11 mouse cellular contexts compared by ENCODE assay signal in genomic region chr17:36944121-36944775, GRCm38 (mm10). TPM values are rescaled to one million over a fixed set of nuclear protein-coding genes. Genes with fewer than 3 reads are reported as not detected.
DNase-seq lines count a peak whose midpoint lies in the region; ATAC-seq and TF ChIP-seq lines count a peak whose summit lies in the region.
"Had no signal": no experiment of that assay in that cellular context is flagged by ENCODE, and none has a peak within 500 bp of the region (broad histone marks: within the 10 kb centered on the region; RNA-seq: fewer than 3 reads in every experiment).

No protein-coding gene starts in this region.

- no peaks in the 10 kb centered on the region for H3K4me1 ChIP-seq in lung, embryonic 14.5 days (ENCODE audit: insufficient read depth)
- H3K4me1 ChIP-seq in limb, embryonic 10.5 days = peaks cover 37% of the 10 kb centered on the region

- peak; percentile 36 for DNase-seq in cerebellum, adult 11 months
- DNase-seq in lung, embryonic 14.5 days = no peak
- no peak for DNase-seq in lung, postnatal 36 days
- peak; percentile 51 for DNase-seq in limb, embryonic 10.5 days (ENCODE audit: low spot score)
- DNase-seq in thymus, postnatal 25 days = peak; percentile 63
- DNase-seq in layer of hippocampus, postnatal 36 days = no peak
- no peak for DNase-seq in testis, postnatal 14 days (ENCODE audit: low spot score)

- ATAC-seq in cerebellum, adult (ENCODE audit: insufficient number of reproducible peaks, low FRiP score, low TSS enrichment) = no peak
- ATAC-seq in lung, embryonic 14.5 days (ENCODE audit: insufficient read depth) = no peak
- ATAC-seq: forebrain, embryonic 16.5 days; intestine, embryonic 16.5 days had no signal

- H3K36me3 ChIP-seq in lung, embryonic 14.5 days (ENCODE audit: insufficient read depth) = peaks cover 7% of the 10 kb centered on the region
- peaks cover 11% of the 10 kb centered on the region for H3K36me3 ChIP-seq in limb, embryonic 10.5 days

- no peak overlapping the region for H3K4me2 ChIP-seq in lung, embryonic 14.5 days

- no peak overlapping the region for H3K9ac ChIP-seq in lung, embryonic 14.5 days

- H3K4me3 ChIP-seq in lung, embryonic 14.5 days (ENCODE audit: low read depth, low read length) = no peak overlapping the region
- H3K4me3 ChIP-seq in limb, embryonic 10.5 days = 0 out of 2 replicates have a peak overlapping the region, but pooled peaks have one; percentile 54

- no peak overlapping the region for H3K27ac ChIP-seq in lung, embryonic 14.5 days (ENCODE audit: low read depth)
- H3K27ac ChIP-seq in limb, embryonic 10.5 days = no peak overlapping the region
- H3K27ac ChIP-seq: macrophage had no signal

- 18% methylated on average over 9 of the region's 9 CpGs for WGBS in lung, embryonic 14.5 days
- WGBS in limb, embryonic 10.5 days = 5% methylated on average over 9 of the region's 9 CpGs

- H3K27me3 ChIP-seq in lung, embryonic 14.5 days (ENCODE audit: insufficient read depth, low read length) = peaks cover 65% of the 10 kb centered on the region
- H3K27me3 ChIP-seq in limb, embryonic 10.5 days (ENCODE audit: low read depth, poor library complexity, severe bottlenecking) = peaks cover 80% of the 10 kb centered on the region

- TF ChIP-seq CTCF in lung, embryonic 14.5 days (IDR thresholded peaks at IDR 0.05; ENCODE audit: low read depth) = 0 out of 2 replicates have a peak, but pooled peaks have one; percentile 5

- no peaks in the 10 kb centered on the region for H3K9me3 ChIP-seq in lung, embryonic 14.5 days (ENCODE audit: low read depth, low read length)
- no peaks in the 10 kb centered on the region for H3K9me3 ChIP-seq in limb, embryonic 10.5 days (replicated peaks)

RNA-seq across cellular contexts. Expression of gene Rnf39, which starts 1.5 kb away (rescaled TPM):
- polyA plus RNA-seq in lung, embryonic 14.5 days (2014; fragmentation: Nextera tagmentation; extraction: Ambion mirVana) = 0.35 and 0.53 TPM in 2 replicates
- polyA plus RNA-seq in limb, embryonic 10.5 days (2016; fragmentation: Nextera tagmentation; extraction: Ambion mirVana) = 0.13 and 0.45 TPM in 2 replicates
- total RNA-seq in layer of hippocampus, postnatal 36 days (2021) = 1 to 10 TPM; 4.4 to 7.3 TPM
- polyA plus RNA-seq: macrophage had no signal

RNA-seq across cellular contexts. Expression of gene Ppp1r11, which starts 7.3 kb away (rescaled TPM):
- 116 and 123 TPM in 2 replicates for polyA plus RNA-seq in lung, embryonic 14.5 days (2014; fragmentation: Nextera tagmentation; extraction: Ambion mirVana)
- polyA plus RNA-seq in limb, embryonic 10.5 days (2016; fragmentation: Nextera tagmentation; extraction: Ambion mirVana) = 152 and 174 TPM in 2 replicates
- total RNA-seq in layer of hippocampus, postnatal 36 days (2021) = 100 to 1,000 TPM; 132 to 138 TPM

RNA-seq across cellular contexts. Expression of gene Znrd1, which starts 14.1 kb away (rescaled TPM):
- polyA plus RNA-seq in lung, embryonic 14.5 days (2014; fragmentation: Nextera tagmentation; extraction: Ambion mirVana) = 102 and 109 TPM in 2 replicates
- polyA plus RNA-seq in limb, embryonic 10.5 days (2016; fragmentation: Nextera tagmentation; extraction: Ambion mirVana) = 107 and 114 TPM in 2 replicates
- total RNA-seq in layer of hippocampus, postnatal 36 days (2021) = 10 to 100 TPM; 37.6 to 41.3 TPM

RNA-seq across cellular contexts. Expression of gene Znrd1as, which starts 14.1 kb away (rescaled TPM):
- 5.1 and 6.9 TPM in 2 replicates for polyA plus RNA-seq in lung, embryonic 14.5 days (2014; fragmentation: Nextera tagmentation; extraction: Ambion mirVana)
- polyA plus RNA-seq in limb, embryonic 10.5 days (2016; fragmentation: Nextera tagmentation; extraction: Ambion mirVana) = 8.9 and 9.5 TPM in 2 replicates
- total RNA-seq in layer of hippocampus, postnatal 36 days (2021) = 1 to 10 TPM; 6.1 to 8.8 TPM

RNA-seq across cellular contexts. Expression of gene 2410137M14Rik, which starts 36.8 kb away (rescaled TPM):
- polyA plus RNA-seq in lung, embryonic 14.5 days (2014; fragmentation: Nextera tagmentation; extraction: Ambion mirVana) = not detected in 2 replicates
- polyA plus RNA-seq in limb, embryonic 10.5 days (2016; fragmentation: Nextera tagmentation; extraction: Ambion mirVana) = not detected in 2 replicates
- not detected for total RNA-seq in layer of hippocampus, postnatal 36 days (2021)
- polyA plus RNA-seq: intestine, embryonic 16.5 days; macrophage had no signal

Comparison
In these comparisons a context has a peak if more than half of its experiments do, and no peak if none do; other contexts are left out.
1. DNase-seq: peak in cerebellum, adult 11 months (single experiment), limb, embryonic 10.5 days (single experiment) and thymus, postnatal 25 days (single experiment); none in lung, embryonic 14.5 days (single experiment), lung, postnatal 36 days (single experiment), layer of hippocampus, postnatal 36 days (0 of 2) and testis, postnatal 14 days (single experiment).